Mouse (Mus musculus) B cell, adult 62 days (primary cell): ENCODE results near the gene Scg3. TPM values are rescaled to one million over a fixed set of nuclear protein-coding genes. Genes with fewer than 3 reads are reported as not detected.

Source experiments
- total RNA-seq: library from RNA; stranded (reverse); gene quantifications from 4 replicates; pipeline ENCODE4 v1.2.4, GENCODE M21; 2023

Scg3 gene
- total RNA-seq, result not detected in 4 replicates

GRCm38 (mm10) chr9:75683426-75684191 is at the start of gene Scg3:
Gene Scg3 (minus strand): TSS chr9:75684056.

GRCm38 (mm10) chr9:75625556-75626307 is 58.1 kb downstream of the Scg3 start, which contains the start of gene Lysmd2:
Gene Lysmd2 (plus strand): TSS chr9:75625741.

GRCm38 (mm10) chr9:75610571-75611493 is 73.0 kb downstream of the Scg3 start, which contains the start of gene Tmod2:
Gene Tmod2 (minus strand): TSS chr9:75611325.

Other genes starting within 250 kb of the Scg3 start
- 16.2 to 19.9 TPM (median 18.1 TPM) in 4 replicates for gene Leo1, start 242.5 kb downstream of the Scg3 start, total RNA-seq
- 192 to 215 TPM (median 202 TPM) in 4 replicates for gene Tmod3, start 124.4 kb downstream of the Scg3 start, total RNA-seq
- 1.3 to 3.3 TPM (median 2.3 TPM) in 4 replicates for gene Tmod2, start 72.7 kb downstream of the Scg3 start, total RNA-seq
- 1.3 to 2.7 TPM (median 2.3 TPM) in 4 replicates for gene Lysmd2, start 58.3 kb downstream of the Scg3 start, total RNA-seq
- not detected in 4 replicates for gene Bmp5, start 91.3 kb upstream of the Scg3 start, total RNA-seq